Mouse (Mus musculus): ENCODE measurements around the gene Epb41l4b. TPM values are rescaled to one million over a fixed set of nuclear protein-coding genes. Genes with fewer than 3 reads are reported as not detected.
A peak's percentile ranks its signal among the peaks of the same experiment; 100 is the strongest.

Gene Epb41l4b
- polyA plus RNA-seq, 1 experiment from 2014 or later = 10.3 TPM

GRCm38 (mm10) chr4:57140992-57141717 lies 2.1 kb downstream of the Epb41l4b start:
- Histone ChIP-seq H3K9ac (replicated peaks; ENCODE audit: low read depth) (no peak overlapping the region), H3K4me3 (ENCODE audit: low read depth, low read length) (peak overlapping the region; percentile 67), H3K27me3 (replicated peaks; ENCODE audit: insufficient read depth, low read length) (0 out of 2 replicates have a peak, but pooled peaks cover 4% of the 10 kb centered on the region), H3K27ac (ENCODE audit: low read length) (0 out of 2 replicates have a peak overlapping the region, but pooled peaks have one; percentile 76), H3K36me3 (ENCODE audit: insufficient read depth, low read length) (no peaks in the 10 kb centered on the region), H3K9me3 (ENCODE audit: low read length) (no peaks in the 10 kb centered on the region), H3K4me2 (replicated peaks; ENCODE audit: low read depth, low read length) (peak overlapping the region; percentile 98), H3K4me1 (ENCODE audit: insufficient read depth, low read depth, low read length) (peaks cover 3% of the 10 kb centered on the region)
- 21% methylated on average over 15 of the region's 15 CpGs for WGBS
- DNase-seq (ENCODE audit: low spot score) (no peak), ATAC-seq (no peak)
- no peak for TF ChIP-seq CTCF (IDR thresholded peaks at IDR 0.05)
- no peak for TF ChIP-seq EP300 (IDR thresholded peaks at IDR 0.05)

DNA sequence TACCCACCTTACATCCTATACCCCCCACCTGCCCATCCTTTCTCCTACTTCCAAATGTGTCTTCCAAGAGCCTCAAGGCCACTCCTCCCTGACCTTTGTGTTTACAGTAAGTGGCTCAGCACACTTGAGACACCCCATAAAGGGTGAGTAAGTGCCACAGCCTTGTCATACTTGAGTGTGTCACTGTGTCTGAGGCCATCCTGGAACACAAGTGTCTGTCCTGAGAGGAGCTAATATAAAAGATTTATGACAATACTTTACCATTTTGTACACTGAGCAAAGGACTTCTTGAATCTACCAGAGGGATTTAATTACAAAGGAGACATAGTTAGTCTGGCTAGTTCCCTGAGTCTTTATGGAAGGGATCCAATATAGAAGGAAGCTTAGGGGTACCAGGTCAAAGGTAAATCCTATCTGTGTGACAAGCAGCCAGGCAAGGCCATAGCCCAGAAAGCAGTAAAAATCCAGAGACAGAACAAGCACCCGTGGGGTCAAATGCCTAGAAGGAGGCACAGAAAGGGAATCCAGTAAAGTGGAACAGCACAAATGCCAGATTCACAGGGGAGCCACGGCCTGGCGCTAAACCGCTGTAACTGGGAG lies 2.9 kb downstream of the Epb41l4b start:
- no peak overlapping the region for H3K4me2 ChIP-seq (replicated peaks; ENCODE audit: low read depth, low read length)
- TF ChIP-seq EP300 (IDR thresholded peaks at IDR 0.05) (no peak), CTCF (IDR thresholded peaks at IDR 0.05) (no peak)
- H3K36me3 ChIP-seq (ENCODE audit: insufficient read depth, low read length) = no peaks in the 10 kb centered on the region
- 0 out of 2 replicates have a peak, but pooled peaks cover 4% of the 10 kb centered on the region for H3K27me3 ChIP-seq (replicated peaks; ENCODE audit: insufficient read depth, low read length)
- no peaks in the 10 kb centered on the region for H3K9me3 ChIP-seq (ENCODE audit: low read length)
- DNase-seq (ENCODE audit: low spot score) (no peak), ATAC-seq (no peak)
- H3K4me3 ChIP-seq (ENCODE audit: low read depth, low read length) = no peak overlapping the region
- H3K9ac ChIP-seq (replicated peaks; ENCODE audit: low read depth) = no peak overlapping the region
- WGBS = 64% methylated on average over 4 of the region's 4 CpGs
- H3K4me1 ChIP-seq (ENCODE audit: insufficient read depth, low read depth, low read length) = peaks cover 3% of the 10 kb centered on the region
- H3K27ac ChIP-seq (ENCODE audit: low read length) = no peak overlapping the region

DNA sequence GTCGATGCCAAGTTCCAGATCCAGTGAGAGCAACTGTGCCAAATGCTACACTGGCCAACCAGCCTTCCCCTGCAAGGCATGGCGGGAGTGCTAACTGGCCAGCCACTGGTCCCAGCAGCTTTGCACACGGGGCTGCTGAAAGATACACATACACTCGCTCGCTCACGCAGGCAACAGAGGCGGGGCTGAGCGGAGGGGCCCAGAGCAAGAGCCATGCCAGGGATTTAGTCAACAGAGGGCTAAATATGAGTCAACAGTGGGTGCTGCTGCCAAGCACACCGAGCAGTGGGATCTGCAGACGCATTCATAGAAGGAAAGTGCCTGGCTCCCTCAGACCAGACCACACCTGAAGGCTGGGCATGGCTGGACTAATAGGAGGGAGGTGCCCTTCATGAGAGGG lies 3.8 kb downstream of the Epb41l4b start:
- H3K4me1 ChIP-seq (ENCODE audit: insufficient read depth, low read depth, low read length) = peaks cover 3% of the 10 kb centered on the region
- H3K9ac ChIP-seq (replicated peaks; ENCODE audit: low read depth) = no peak overlapping the region
- H3K36me3 ChIP-seq (ENCODE audit: insufficient read depth, low read length) = no peaks in the 10 kb centered on the region
- DNase-seq (ENCODE audit: low spot score) = peak; percentile 90
- 0 out of 2 replicates have a peak, but pooled peaks cover 4% of the 10 kb centered on the region for H3K27me3 ChIP-seq (replicated peaks; ENCODE audit: insufficient read depth, low read length)
- H3K4me3 ChIP-seq (ENCODE audit: low read depth, low read length) = no peak overlapping the region
- peak; percentile 84 for ATAC-seq
- TF ChIP-seq CTCF (IDR thresholded peaks at IDR 0.05) = no peak
- TF ChIP-seq EP300 (IDR thresholded peaks at IDR 0.05) = no peak
- WGBS = 28% methylated on average over 10 of the region's 10 CpGs
- H3K27ac ChIP-seq (ENCODE audit: low read length) = peak overlapping the region; percentile 32; the same call in 1 of the 2 replicates
- H3K4me2 ChIP-seq (replicated peaks; ENCODE audit: low read depth, low read length) = peak overlapping the region; percentile 33
- no peaks in the 10 kb centered on the region for H3K9me3 ChIP-seq (ENCODE audit: low read length)

DNA sequence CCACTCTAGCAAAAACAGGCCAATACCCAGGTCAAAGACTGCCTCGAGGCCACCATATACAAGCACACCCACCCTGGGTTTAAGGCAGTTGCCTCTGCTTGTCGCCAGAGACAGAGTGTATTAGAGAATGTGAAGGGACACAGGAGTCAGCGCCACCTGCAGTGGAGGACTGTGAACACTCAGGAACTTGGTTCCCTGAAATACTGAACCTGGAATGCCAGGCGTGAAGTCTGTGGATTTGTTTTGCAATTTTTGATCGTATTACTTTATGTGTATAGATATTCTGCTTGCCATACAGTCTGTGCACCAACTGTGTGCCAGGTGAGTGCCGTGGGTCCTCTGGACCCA lies 5.2 kb downstream of the Epb41l4b start:
- no peak overlapping the region for H3K4me3 ChIP-seq (ENCODE audit: low read depth, low read length)
- no peak overlapping the region for H3K4me2 ChIP-seq (replicated peaks; ENCODE audit: low read depth, low read length)
- H3K9me3 ChIP-seq (ENCODE audit: low read length) = no peaks in the 10 kb centered on the region
- no peaks in the 10 kb centered on the region; the same call in 1 of the 2 replicates for H3K4me1 ChIP-seq (ENCODE audit: insufficient read depth, low read depth, low read length)
- H3K9ac ChIP-seq (replicated peaks; ENCODE audit: low read depth) = no peak overlapping the region
- H3K36me3 ChIP-seq (ENCODE audit: insufficient read depth, low read length) = no peaks in the 10 kb centered on the region
- 60% methylated on average over 6 of the region's 6 CpGs for whole genome bisulfite sequencing
- DNase-seq (ENCODE audit: low spot score) (no peak), ATAC-seq (no peak)
- 0 out of 2 replicates have a peak, but pooled peaks cover 4% of the 10 kb centered on the region for H3K27me3 ChIP-seq (replicated peaks; ENCODE audit: insufficient read depth, low read length)
- peak; percentile 56 for TF ChIP-seq CTCF (IDR thresholded peaks at IDR 0.05)
- TF ChIP-seq EP300 (IDR thresholded peaks at IDR 0.05) = no peak
- no peak overlapping the region for H3K27ac ChIP-seq (ENCODE audit: low read length)

DNA sequence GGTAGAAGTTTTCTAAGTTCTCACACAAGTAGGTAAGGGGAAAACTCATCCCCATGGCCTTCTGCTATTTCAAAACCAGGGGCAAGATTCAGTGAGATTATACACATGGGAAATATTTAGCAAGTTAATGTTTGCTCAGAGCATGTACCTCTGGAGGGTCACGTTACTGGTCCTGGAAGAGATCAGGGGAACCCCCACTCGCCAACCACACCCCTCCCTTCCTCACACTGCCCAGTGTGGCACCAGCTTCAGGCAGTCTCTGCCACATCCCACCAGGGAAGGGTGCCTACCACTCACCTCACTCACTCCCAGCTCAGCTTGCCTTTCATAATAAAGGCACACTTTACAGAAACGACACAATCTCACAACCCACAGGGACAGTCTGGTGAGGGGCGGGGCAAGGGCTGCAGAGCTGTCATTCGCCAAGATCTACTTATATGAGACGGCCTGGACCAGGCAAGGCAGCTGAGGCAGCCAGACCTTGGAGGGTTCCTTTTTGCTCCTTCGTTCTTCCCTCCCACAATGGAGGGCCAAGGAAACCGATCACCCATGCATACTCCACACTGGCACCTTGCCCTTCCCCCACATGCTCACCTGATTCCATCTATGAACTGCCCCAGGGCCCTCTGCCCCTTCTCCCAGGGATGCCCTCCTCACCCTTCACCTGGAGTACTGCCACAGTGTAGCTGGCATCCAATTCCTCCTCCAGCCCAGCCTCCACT lies 5.7 kb downstream of the Epb41l4b start:
- Histone ChIP-seq H3K4me3 (ENCODE audit: low read depth, low read length) (no peak overlapping the region), H3K9me3 (ENCODE audit: low read length) (no peaks in the 10 kb centered on the region), H3K4me1 (ENCODE audit: insufficient read depth, low read depth, low read length) (no peaks in the 10 kb centered on the region; the same call in 1 of the 2 replicates), H3K27ac (ENCODE audit: low read length) (no peak overlapping the region), H3K36me3 (ENCODE audit: insufficient read depth, low read length) (no peaks in the 10 kb centered on the region), H3K4me2 (replicated peaks; ENCODE audit: low read depth, low read length) (no peak overlapping the region), H3K9ac (replicated peaks; ENCODE audit: low read depth) (no peak overlapping the region), H3K27me3 (replicated peaks; ENCODE audit: insufficient read depth, low read length) (0 out of 2 replicates have a peak, but pooled peaks cover 4% of the 10 kb centered on the region)
- TF ChIP-seq EP300 (IDR thresholded peaks at IDR 0.05) = no peak
- TF ChIP-seq CTCF (IDR thresholded peaks at IDR 0.05) = no peak
- WGBS = 54% methylated on average over 8 of the region's 8 CpGs
- ATAC-seq (no peak), DNase-seq (ENCODE audit: low spot score) (no peak)

DNA sequence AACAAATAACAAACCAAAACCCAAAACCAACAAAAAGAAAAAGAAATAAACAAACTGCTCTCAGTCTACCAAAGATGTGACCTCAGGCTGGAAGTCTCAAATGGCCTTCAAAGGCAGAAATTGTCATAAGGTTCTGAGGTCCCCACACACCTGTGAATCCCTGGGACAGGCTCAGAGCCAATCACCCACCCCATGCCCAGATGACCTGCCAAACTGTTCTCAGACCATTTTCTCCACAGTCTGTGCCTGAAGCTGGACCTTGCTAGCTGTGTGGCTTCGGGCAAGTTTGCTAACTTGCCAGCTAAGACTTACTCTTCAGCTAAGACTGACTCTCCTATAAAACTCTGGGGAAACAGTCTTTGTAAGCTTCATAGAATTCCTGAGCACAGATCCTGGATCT lies 7.8 kb downstream of the Epb41l4b start:
- no peak overlapping the region for H3K4me2 ChIP-seq (replicated peaks; ENCODE audit: low read depth, low read length)
- no peak for ATAC-seq
- no peaks in the 10 kb centered on the region for H3K36me3 ChIP-seq (ENCODE audit: insufficient read depth, low read length)
- no peaks in the 10 kb centered on the region for H3K9me3 ChIP-seq (ENCODE audit: low read length)
- no peak for DNase-seq (ENCODE audit: low spot score)
- no peaks in the 10 kb centered on the region for H3K27me3 ChIP-seq (replicated peaks; ENCODE audit: insufficient read depth, low read length)
- no peak overlapping the region for H3K9ac ChIP-seq (replicated peaks; ENCODE audit: low read depth)
- no peak for TF ChIP-seq EP300 (IDR thresholded peaks at IDR 0.05)
- no peak for TF ChIP-seq CTCF (IDR thresholded peaks at IDR 0.05)
- 75% methylated on average over 1 of the region's 1 CpGs for WGBS
- H3K27ac ChIP-seq (ENCODE audit: low read length) = no peak overlapping the region
- H3K4me3 ChIP-seq (ENCODE audit: low read depth, low read length) = no peak overlapping the region
- no peaks in the 10 kb centered on the region for H3K4me1 ChIP-seq (ENCODE audit: insufficient read depth, low read depth, low read length)

Data from lung, postnatal 0 days (tissue).